Mouse (Mus musculus): ENCODE measurements around the gene Slc44a1. TPM values are rescaled to one million over a fixed set of nuclear protein-coding genes. Genes with fewer than 3 reads are reported as not detected.
A peak's percentile ranks its signal among the peaks of the same experiment; 100 is the strongest.

The Slc44a1 gene
- polyA plus RNA-seq, 1 experiment, result 10.2 TPM

- H3K4me1 ChIP-seq (ENCODE audit: control insufficient read depth, insufficient read depth, low read length), result no peaks in the 10 kb centered on the region
- no peak overlapping the region for H3K27ac ChIP-seq (ENCODE audit: control insufficient read depth, insufficient read depth, low read depth, low read length, poor library complexity)
- no peak overlapping the region for H3K4me3 ChIP-seq (replicated peaks; ENCODE audit: control insufficient read depth, low read depth, low read length)
- 90% methylated on average over 6 of the region's 6 CpGs for WGBS
- TF ChIP-seq POLR2A (IDR thresholded peaks at IDR 0.05; ENCODE audit: borderline replicate concordance, control insufficient read depth, low read depth, low read length) (no peak), CTCF (IDR thresholded peaks at IDR 0.05; ENCODE audit: control insufficient read depth, insufficient read depth, low read length) (no peak)
These were observed 35.7 kb upstream of the Slc44a1 start for GRCm38 (mm10) chr4:53404431-53404925.

DNA sequence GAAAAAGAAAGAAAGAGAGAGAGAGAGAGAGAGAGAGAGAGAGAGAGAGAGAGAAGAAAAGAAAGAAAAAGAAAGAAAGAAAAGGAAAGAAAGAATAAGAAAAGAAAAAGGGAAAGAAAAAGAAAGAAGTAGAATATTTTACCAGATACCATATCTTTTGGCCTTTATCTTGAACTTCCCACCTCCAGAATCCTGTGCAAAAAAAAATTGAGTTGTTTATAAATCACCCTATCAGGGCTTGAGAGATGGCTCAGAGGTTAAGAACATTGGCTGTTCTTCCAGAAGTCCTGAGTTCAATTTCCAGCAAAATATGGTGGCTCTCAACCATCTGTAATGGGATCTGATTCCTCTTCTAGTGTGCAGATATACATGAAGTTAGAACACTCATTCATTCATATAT lies 33.3 kb upstream of the Slc44a1 start:
- Histone ChIP-seq H3K4me1 (ENCODE audit: control insufficient read depth, insufficient read depth, low read length) (no peaks in the 10 kb centered on the region; the same call in 1 of the 2 replicates), H3K27ac (ENCODE audit: control insufficient read depth, insufficient read depth, low read depth, low read length, poor library complexity) (no peak overlapping the region), H3K4me3 (replicated peaks; ENCODE audit: control insufficient read depth, low read depth, low read length) (no peak overlapping the region)
- TF ChIP-seq POLR2A (IDR thresholded peaks at IDR 0.05; ENCODE audit: borderline replicate concordance, control insufficient read depth, low read depth, low read length) (no peak), CTCF (IDR thresholded peaks at IDR 0.05; ENCODE audit: control insufficient read depth, insufficient read depth, low read length) (no peak)

DNA sequence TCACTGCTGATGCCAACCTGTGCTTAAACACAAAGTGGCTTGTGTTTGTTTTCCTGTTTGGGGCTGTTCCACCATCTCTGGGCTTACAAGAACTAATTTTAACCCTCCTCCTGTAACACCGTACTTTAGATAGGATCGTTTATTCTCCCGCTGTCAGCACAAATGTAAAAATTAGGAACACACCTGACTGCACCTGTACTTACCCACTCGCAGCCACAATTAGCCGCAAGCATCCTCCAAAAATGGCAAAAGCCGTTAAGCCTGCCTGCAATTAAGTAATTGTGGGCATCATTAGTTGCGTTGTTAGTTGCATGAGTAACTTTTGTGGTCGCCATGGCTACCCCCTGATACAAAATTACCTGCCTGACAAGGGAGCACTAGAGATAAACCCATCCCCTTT lies 31.4 kb upstream of the Slc44a1 start:
- TF ChIP-seq CTCF (IDR thresholded peaks at IDR 0.05; ENCODE audit: control insufficient read depth, insufficient read depth, low read length) (no peak), POLR2A (IDR thresholded peaks at IDR 0.05; ENCODE audit: borderline replicate concordance, control insufficient read depth, low read depth, low read length) (no peak)
- no peak overlapping the region for H3K27ac ChIP-seq (ENCODE audit: control insufficient read depth, insufficient read depth, low read depth, low read length, poor library complexity)
- H3K4me1 ChIP-seq (ENCODE audit: control insufficient read depth, insufficient read depth, low read length), result peaks cover 4% of the 10 kb centered on the region
- H3K4me3 ChIP-seq (replicated peaks; ENCODE audit: control insufficient read depth, low read depth, low read length), result no peak overlapping the region
- WGBS, result 55% methylated on average over 8 of the region's 8 CpGs

- Histone ChIP-seq H3K27ac (ENCODE audit: control insufficient read depth, insufficient read depth, low read depth, low read length, poor library complexity) (no peak overlapping the region), H3K4me3 (replicated peaks; ENCODE audit: control insufficient read depth, low read depth, low read length) (no peak overlapping the region), H3K4me1 (ENCODE audit: control insufficient read depth, insufficient read depth, low read length) (peaks cover 7% of the 10 kb centered on the region)
- TF ChIP-seq CTCF (IDR thresholded peaks at IDR 0.05; ENCODE audit: control insufficient read depth, insufficient read depth, low read length), result no peak
- no peak for TF ChIP-seq POLR2A (IDR thresholded peaks at IDR 0.05; ENCODE audit: borderline replicate concordance, control insufficient read depth, low read depth, low read length)
- 69% methylated on average over 5 of the region's 5 CpGs for WGBS
These were observed 30.6 kb upstream of the Slc44a1 start for GRCm38 (mm10) chr4:53409526-53410085.

GRCm38 (mm10) chr4:53410752-53411151 lies 29.5 kb upstream of the Slc44a1 start:
- 44% methylated on average over 5 of the region's 5 CpGs for WGBS
- Histone ChIP-seq H3K27ac (ENCODE audit: control insufficient read depth, insufficient read depth, low read depth, low read length, poor library complexity) (no peak overlapping the region), H3K4me3 (replicated peaks; ENCODE audit: control insufficient read depth, low read depth, low read length) (no peak overlapping the region), H3K4me1 (ENCODE audit: control insufficient read depth, insufficient read depth, low read length) (peaks cover 7% of the 10 kb centered on the region)
- TF ChIP-seq CTCF (IDR thresholded peaks at IDR 0.05; ENCODE audit: control insufficient read depth, insufficient read depth, low read length), result no peak
- TF ChIP-seq POLR2A (IDR thresholded peaks at IDR 0.05; ENCODE audit: borderline replicate concordance, control insufficient read depth, low read depth, low read length), result no peak

DNA sequence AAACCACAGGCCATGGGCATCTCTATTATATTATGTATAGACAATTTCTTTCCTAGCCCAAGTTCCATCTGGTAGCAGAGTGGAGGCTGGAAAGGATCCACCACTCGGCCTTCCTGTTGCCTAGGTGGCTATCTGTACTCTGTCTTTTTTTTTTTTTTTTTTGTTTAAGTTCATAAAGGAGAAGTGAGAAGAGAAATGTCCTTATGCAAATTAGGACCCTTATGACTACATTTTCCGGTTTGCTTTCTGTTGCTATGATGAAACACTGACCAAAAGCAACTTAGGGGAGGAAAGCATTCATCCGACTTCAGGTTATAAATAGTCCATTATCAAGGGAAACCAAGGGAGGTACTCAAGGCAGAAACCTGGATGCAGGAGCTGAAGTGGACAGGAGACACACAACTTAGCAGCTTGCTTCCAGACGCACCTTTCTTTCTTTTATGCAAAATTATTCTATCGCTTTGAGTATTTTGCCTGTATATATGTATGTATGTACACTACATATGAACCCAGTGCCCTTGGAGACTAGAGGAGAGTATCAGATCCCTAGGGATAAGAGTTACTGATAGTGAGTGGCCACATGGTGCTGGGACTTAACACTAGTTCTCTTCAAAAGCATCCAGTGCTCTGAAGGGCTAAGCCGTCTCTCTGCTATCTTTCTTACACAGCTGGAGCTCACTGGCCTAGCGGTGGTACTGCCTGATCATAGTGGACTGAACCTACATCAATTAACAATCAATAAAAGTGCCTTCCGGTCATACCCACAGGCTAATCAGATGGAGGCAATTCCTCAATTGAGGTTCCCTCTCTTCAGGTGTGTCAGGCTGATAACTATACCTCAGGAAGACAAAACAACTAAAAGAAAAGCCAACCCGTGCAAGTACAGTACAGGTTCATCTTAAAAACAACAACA lies 28.0 kb upstream of the Slc44a1 start:
- Histone ChIP-seq H3K27ac (ENCODE audit: control insufficient read depth, insufficient read depth, low read depth, low read length, poor library complexity) (peak overlapping the region; percentile 2; the same call in 1 of the 2 replicates), H3K4me3 (replicated peaks; ENCODE audit: control insufficient read depth, low read depth, low read length) (no peak overlapping the region), H3K4me1 (ENCODE audit: control insufficient read depth, insufficient read depth, low read length) (peaks cover 8% of the 10 kb centered on the region)
- TF ChIP-seq POLR2A (IDR thresholded peaks at IDR 0.05; ENCODE audit: borderline replicate concordance, control insufficient read depth, low read depth, low read length) (no peak), CTCF (IDR thresholded peaks at IDR 0.05; ENCODE audit: control insufficient read depth, insufficient read depth, low read length) (no peak)
- 40% methylated on average over 9 of the region's 9 CpGs for WGBS

DNA sequence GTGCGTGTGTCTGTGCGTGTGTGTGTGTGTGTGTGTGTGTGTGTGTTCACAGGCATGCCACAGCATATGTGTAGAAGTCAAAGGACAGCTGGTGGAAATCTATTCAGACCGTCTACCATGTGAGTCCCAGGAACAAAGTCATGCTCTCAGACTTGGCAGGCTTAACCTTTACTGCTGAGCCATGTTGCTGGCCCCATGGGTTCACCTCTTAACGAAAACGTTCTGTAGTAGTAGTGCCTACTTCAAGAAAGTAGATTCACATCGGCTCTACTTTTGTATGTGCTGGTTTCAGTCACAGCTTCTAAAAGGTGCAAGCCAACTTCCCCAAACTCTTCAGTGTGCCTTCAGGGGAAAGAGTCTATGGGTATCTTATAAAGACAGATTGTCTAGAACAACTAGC lies 27.2 kb upstream of the Slc44a1 start:
- TF ChIP-seq CTCF (IDR thresholded peaks at IDR 0.05; ENCODE audit: control insufficient read depth, insufficient read depth, low read length), result no peak
- no peak for TF ChIP-seq POLR2A (IDR thresholded peaks at IDR 0.05; ENCODE audit: borderline replicate concordance, control insufficient read depth, low read depth, low read length)
- 69% methylated on average over 6 of the region's 6 CpGs for WGBS
- Histone ChIP-seq H3K4me3 (replicated peaks; ENCODE audit: control insufficient read depth, low read depth, low read length) (no peak overlapping the region), H3K4me1 (ENCODE audit: control insufficient read depth, insufficient read depth, low read length) (peaks cover 8% of the 10 kb centered on the region), H3K27ac (ENCODE audit: control insufficient read depth, insufficient read depth, low read depth, low read length, poor library complexity) (no peak overlapping the region)

DNA sequence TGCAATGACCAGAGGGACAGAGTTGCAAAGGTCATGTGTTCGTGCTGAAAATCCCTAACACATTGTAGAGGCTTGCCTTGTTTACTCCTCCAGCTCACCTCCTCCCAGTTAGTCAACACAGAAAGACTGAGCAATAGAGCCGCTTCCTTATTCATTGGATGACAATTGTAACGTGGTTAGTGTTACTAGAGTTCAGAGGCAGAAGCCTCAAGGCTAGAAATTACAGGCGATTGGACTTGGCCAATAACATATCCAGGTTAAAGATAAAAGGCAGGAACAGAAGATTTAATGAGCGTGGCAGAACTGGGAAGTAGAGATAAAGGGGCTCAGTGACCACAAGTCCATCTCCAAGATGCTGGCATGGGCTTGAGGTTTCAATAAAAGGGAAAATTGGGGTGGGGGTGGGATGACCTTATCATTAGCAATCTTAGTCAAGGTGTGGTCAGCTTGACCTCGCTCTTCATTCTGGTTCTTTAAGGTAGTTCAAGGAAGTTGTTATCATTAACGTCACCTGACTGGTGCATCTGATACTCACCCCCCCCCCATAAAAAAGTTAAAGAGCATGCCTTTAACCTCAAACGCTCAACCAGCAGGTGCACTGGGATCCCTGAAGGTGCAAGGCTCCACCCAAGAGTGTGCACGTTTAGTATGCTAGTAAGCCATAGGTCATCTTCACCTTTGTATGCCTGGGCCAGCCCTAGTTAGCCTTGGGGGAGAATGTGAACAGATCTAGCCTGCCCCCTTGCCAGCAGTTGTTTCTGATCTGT lies 26.0 kb upstream of the Slc44a1 start:
- Histone ChIP-seq H3K27ac (ENCODE audit: control insufficient read depth, insufficient read depth, low read depth, low read length, poor library complexity) (no peak overlapping the region), H3K4me1 (ENCODE audit: control insufficient read depth, insufficient read depth, low read length) (peaks cover 8% of the 10 kb centered on the region), H3K4me3 (replicated peaks; ENCODE audit: control insufficient read depth, low read depth, low read length) (no peak overlapping the region)
- TF ChIP-seq POLR2A (IDR thresholded peaks at IDR 0.05; ENCODE audit: borderline replicate concordance, control insufficient read depth, low read depth, low read length), result no peak
- TF ChIP-seq CTCF (IDR thresholded peaks at IDR 0.05; ENCODE audit: control insufficient read depth, insufficient read depth, low read length), result no peak
- 33% methylated on average over 9 of the region's 9 CpGs for WGBS

All from bone marrow, adult 2 months (tissue).